Mouse (Mus musculus) frontal cortex, postnatal 10 days (tissue): Measurements from ENCODE around the gene Klc1.
A peak's percentile ranks its signal among the peaks of the same experiment; 100 is the strongest.

ENCODE experiments used
- DNase-seq, 2 experiments: peaks; one replicate each; pipeline ENCODE4 v3.0.0; 2022; ENCODE audit warnings: low spot score in 2 of 2, mixed read lengths in 1 of 2

Klc1 gene

DNA sequence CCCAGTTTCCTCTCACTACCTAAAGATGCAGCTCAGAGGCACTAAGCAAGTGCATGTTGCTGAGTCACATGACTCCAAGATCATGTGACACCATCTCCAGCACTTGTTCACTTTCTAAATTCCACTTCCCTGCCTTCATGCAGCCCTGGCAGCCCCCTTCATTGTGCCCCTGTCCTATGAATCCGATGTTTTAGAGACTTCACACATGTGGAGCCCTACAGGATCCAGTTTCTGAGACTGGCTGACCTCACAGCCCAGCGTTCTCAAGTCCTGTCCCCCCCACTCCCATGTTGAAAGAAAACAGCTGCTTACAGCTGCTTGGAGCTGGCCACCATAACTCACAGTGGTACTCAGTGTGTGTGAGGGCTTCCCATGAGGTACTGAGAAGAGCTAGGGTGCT, 15.2 kb upstream of the Klc1 start:
- no peak for DNase-seq

GRCm38 (mm10) chr12:111743981-111744423, 14.6 kb upstream of the Klc1 start:
- no peak for DNase-seq

- DNase-seq = no peak
Measured at GRCm38 (mm10) chr12:111745274-111745673, 13.4 kb upstream of the Klc1 start.

DNA sequence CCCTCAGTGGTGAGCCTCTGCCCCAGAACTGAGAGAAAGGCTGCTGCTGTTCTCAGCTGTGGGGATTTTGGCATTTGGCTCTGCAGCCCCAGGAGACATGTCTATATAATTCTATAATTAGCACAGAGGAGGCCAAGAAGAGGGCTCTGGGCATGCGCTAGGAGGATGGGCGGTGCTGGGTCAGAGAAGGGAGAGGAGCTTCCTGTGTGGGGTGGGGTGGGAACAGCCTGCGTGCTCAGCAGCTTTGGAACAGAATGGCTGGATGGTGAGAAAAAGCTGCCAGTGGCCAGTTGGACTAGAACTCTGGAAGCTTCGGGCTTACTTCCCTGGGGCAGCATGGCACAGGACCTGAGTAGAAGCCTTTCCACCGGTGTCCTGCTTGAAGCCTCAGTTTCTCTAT, 12.6 kb upstream of the Klc1 start:
- no peak for DNase-seq

DNA sequence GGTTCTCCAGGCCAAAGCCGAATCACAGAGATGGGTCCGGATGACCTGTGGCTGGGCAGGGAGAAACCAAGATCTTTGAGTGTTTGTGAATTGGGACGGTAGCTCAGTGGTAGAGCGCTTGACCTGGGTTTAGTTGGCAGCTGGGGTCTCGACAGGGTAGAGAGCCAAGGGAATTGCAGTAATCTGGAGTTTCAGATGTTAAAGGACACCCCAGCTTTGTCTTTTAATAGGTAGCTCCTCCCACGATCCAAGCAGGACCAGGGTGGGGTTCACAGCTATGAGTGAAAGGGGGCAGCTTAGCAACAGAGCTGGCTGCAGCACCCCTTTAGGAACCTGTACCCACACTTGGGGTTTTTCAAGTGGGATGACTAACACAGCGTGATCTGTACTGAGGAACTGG, 11.2 kb upstream of the Klc1 start:
- no peak for DNase-seq

- no peak for DNase-seq
Measured at GRCm38 (mm10) chr12:111750739-111751138, 7.9 kb upstream of the Klc1 start.

DNA sequence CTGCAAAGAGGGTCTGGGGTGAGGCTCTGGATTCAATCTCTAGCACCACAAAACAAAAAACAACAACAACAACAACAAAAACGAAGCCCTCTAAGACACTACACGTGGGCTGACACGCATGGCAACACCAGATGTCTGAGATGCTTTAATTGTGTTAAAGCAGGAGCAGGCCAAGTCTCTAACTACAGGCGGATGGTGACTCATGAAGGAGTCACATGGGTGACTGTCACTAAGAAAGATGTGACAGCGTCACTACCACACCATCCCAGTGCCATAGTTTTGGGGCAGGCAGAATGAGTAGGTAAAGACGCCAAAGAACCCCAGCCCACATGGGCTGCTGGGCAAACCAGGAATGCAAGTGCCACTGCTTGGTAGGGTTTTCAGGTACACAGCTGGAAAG, 6.2 kb upstream of the Klc1 start:
- no peak for DNase-seq

- no peak for DNase-seq
Measured at GRCm38 (mm10) chr12:111753347-111753746, 5.3 kb upstream of the Klc1 start.

- DNase-seq = no peak
Measured at GRCm38 (mm10) chr12:111754710-111755109, 3.9 kb upstream of the Klc1 start.

GRCm38 (mm10) chr12:111755231-111755630, 3.4 kb upstream of the Klc1 start:
- DNase-seq = no peak

DNA sequence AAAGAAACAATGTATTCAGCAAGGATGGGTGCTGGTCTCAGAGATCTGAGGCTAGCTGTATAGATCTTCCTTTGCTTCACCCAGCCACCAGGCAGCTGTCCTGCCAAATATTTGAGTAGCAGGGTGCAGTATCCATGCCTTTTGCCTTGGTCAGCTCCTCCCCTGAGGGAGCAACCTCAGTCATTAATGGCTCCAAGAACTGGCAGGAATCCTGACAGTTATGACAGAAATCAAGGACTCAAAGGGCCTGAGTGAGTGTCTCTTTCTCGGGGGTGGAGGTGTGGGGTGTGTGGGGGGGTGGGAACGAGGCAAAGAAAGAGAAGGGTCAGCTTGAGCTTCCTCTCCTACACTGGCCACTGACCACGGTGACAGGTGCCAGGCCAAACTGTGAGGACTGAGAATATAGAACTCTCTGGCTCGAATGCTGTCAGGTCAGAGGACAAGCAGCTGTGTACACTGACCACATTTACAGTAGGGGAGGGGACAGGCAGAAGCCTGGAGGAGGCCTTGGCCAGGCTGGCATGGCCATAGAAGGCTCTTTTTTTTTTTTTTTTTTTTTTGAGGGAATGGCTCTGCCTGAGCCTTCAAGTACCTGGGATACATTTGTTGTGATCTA, 2.5 kb upstream of the Klc1 start:
- DNase-seq = no peak

DNA sequence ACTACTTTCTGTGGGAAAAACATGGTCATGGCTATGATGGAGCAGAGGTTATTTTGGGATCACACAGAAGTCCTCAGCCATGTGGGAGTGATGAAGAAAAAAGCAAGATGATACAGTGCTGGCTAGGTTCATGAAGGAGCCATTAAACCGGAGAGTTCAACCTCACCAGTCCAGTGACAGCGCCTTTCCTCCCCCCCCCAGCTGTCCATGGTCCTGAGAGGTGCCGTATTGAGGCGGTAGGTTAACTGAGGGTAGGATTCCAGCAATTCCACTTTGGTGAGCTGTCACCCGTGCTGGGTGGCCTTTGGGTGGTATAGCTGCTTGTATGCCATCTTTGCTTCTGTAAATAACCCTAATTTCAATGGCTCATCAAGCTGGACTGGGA, 2.0 kb upstream of the Klc1 start:
- DNase-seq = no peak

- DNase-seq = no peak
Measured at GRCm38 (mm10) chr12:111757561-111758325, 906 bp upstream of the Klc1 start.

DNA sequence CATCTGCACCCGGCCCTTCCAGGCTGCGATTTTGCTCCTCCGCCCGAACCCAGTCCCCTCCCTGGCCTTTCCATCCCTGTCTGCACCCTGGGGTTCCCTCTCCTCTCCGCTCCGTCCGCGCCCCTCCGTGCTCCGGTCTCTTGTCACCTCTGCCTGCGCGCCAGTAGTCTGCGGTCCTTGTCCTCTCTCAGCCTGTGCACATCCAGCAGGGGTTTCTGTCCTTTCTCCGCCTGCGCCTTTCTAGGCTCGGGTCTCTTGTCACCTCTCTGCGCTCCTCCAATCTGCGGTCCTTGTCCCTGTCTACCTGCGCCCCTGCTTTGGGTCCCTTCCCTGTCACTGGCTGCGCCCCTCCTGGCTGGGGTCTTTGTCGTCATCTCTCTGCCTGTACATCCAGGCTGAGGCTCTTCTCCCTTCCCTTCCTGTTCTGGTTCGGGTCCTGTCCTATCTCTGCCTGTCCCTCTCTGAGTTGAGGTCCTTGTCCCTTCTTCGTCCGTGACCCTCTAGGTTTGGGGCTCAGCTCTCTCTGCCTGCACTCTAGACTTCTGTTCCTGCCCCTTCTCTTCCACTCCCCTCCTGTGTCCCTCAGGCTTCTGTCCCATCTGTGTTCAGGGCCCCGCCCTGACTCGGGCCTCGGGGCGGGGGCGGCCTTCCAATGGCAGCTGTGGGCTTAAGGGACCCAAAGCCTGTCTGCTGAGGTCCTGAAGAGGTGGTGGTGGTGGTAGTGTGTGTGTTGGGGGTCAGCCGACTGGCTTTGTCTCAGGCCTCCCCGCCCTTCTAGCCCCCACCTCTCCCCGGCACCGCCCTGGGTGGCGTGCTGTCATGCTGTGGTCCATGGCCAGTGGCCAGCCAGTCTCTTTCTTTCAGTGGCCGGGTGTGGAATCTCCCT, 770 bp downstream of the Klc1 start:
- peak; percentile 44 to 46 for DNase-seq

DNA sequence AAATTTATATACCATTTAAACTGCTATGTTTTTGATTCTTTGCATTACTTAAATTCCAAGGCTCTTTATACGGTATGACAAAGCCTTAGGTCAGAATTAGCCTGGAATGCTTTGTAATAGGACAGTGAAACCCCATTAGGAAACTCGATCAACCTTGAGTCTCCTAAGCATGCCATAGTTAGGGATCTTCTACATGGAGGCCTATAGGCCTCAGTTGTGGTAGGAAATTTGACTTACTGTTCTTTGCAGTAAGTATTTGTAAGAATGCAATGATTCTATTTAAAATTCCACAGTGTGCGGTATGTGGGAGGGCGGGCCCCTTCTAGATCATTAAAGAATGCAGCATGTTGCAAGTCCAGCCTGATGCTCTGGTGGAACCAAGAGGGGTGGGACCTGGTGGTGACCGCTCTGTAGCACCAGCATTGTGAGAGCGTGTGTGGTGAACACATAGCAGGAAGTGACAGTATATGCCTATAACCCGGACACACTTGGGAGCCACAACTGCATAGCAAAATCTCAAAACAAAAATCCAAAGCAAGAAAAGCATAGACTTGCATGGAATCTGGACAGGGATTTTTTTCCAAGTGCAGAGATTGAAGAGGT, 1.8 kb downstream of the Klc1 start:
- no peak for DNase-seq

DNA sequence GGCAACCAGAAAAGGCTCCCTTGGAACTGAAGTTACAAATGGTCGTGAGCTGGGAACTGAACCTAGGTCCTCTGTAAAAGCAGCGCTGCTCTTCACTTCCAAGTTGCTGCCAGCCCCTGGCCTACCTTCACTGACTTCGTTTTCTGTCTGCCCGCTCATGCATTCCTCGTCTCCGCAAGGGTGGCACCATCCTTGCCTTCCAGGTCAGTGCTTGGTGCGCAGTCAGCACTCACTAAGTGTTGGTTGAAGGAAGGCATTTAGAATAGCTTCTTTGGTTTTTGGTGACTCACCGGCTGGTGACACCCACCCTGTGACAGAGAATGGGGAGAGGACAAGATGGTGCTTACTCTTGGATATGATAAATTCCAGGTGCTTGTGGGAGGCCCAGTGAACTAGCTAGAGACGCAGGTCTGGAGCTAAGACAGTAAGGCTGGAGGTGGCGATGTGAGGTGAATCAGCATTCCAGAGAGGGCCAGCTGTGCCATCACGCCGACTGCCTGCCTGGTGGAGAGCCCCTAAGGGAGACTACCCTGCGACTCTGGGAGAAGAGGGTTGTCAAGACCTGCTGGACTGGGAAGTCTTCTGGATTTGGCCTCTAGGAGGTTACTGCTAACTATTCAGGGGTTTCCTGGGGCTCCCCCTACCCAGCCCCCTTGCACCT, 4.1 kb downstream of the Klc1 start:
- DNase-seq = no peak

DNA sequence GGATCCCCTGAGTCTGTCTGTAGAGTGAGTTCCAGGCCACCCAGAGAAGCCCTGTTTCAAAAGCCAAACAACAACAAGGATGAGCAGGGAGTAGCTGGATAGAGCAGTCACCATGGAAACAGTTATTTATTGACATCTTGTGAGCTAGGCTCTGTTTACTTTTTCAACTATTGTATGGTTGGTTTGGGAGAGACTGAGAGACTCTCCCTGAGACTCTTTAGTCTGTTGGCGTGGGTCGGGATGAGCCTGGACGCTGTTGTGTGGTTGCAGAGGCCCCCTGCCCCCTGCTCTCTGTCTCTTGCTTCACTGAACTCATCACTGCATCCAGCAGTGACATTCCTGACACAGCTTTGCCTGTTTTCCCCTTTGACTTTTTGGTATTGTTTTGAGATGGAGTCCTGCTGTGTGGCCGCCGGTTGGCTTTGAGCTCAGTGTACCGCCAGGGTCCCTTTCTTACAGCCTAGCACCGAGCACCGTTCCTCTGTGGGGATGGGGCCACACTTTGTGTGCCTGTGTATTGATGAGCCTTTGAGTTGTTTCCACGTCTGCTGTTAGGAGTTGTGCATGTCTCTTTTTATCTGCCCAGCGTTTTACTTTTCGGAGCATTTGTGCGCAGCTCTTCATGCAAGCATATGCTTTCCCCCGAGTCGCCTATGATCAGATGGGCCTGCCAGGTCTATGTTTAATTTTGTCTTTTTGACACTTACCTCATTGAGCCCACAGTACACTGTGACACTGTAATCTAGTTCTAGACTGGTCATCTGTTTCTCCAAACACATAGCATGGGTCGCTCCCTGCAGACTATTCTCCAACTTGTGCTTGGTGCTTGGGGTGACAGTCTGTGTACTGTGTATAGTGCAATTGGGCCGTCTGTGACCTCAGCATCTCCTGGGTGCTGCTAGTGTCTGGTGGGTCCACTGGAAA, 7.9 kb downstream of the Klc1 start:
- no peak for DNase-seq

GRCm38 (mm10) chr12:111768322-111768928, 9.8 kb downstream of the Klc1 start:
- no peak for DNase-seq

- peak in 1 of 2 experiments; percentile 40 for DNase-seq
Measured at GRCm38 (mm10) chr12:111769306-111769705, 10.7 kb downstream of the Klc1 start.
